14 mouse cellular contexts compared by ENCODE assay signal in genomic region chr12:109400041-109400440, GRCm38 (mm10). TPM values are rescaled to one million over a fixed set of nuclear protein-coding genes. Genes with fewer than 3 reads are reported as not detected.
DNase-seq lines count a peak whose midpoint lies in the region; ATAC-seq and TF ChIP-seq lines count a peak whose summit lies in the region.
"Had no signal": no experiment of that assay in that cellular context is flagged by ENCODE, and none has a peak within 500 bp of the region (broad histone marks: within the 10 kb centered on the region; RNA-seq: fewer than 3 reads in every experiment).

No protein-coding gene starts in this region.

- no peaks in the 10 kb centered on the region for H3K79me2 ChIP-seq in myocyte (ENCODE audit: control insufficient read depth, insufficient read depth)

- ATAC-seq in heart, embryonic 11.5 days (replicated peaks; ENCODE audit: insufficient number of reproducible peaks, low FRiP score, low TSS enrichment), result no peak
- no peak for ATAC-seq in kidney, embryonic 16.5 days (ENCODE audit: low FRiP score, low TSS enrichment)
- ATAC-seq in embryonic facial prominence, embryonic 15.5 days (ENCODE audit: insufficient number of reproducible peaks, low FRiP score, low TSS enrichment, low read depth), result no peak

- H3K36me3 ChIP-seq in heart, embryonic 11.5 days (ENCODE audit: control insufficient read depth, insufficient read depth, low read length), result no peaks in the 10 kb centered on the region
- H3K36me3 ChIP-seq in kidney, embryonic 16.5 days (ENCODE audit: insufficient read depth, low read length), result no peaks in the 10 kb centered on the region
- H3K36me3 ChIP-seq in embryonic facial prominence, embryonic 15.5 days, result no peaks in the 10 kb centered on the region
- no peaks in the 10 kb centered on the region for H3K36me3 ChIP-seq in myocyte (ENCODE audit: control insufficient read depth, insufficient read depth)
- no peaks in the 10 kb centered on the region for H3K36me3 ChIP-seq in thymus, adult 2 months (ENCODE audit: control insufficient read depth, insufficient read depth, low read length)
- H3K36me3 ChIP-seq: midbrain, embryonic 12.5 days; neural tube, embryonic 12.5 days had no signal

- H3K27ac ChIP-seq in heart, embryonic 11.5 days (ENCODE audit: low read depth, low read length), result 0 out of 2 replicates have a peak overlapping the region, but pooled peaks have one; percentile 50
- H3K27ac ChIP-seq in kidney, embryonic 16.5 days (ENCODE audit: low read length), result no peak overlapping the region
- H3K27ac ChIP-seq in embryonic facial prominence, embryonic 15.5 days (replicated peaks), result peak overlapping the region; percentile 86
- no peak overlapping the region for H3K27ac ChIP-seq in thymus, adult 2 months (ENCODE audit: control insufficient read depth, insufficient read depth, low read length)
- H3K27ac ChIP-seq: left cerebral cortex, adult 2 months; midbrain, embryonic 12.5 days; neural tube, embryonic 12.5 days had no signal

- H3ac ChIP-seq in myocyte (ENCODE audit: control insufficient read depth, insufficient read length), result no peak overlapping the region

- no peaks in the 10 kb centered on the region for H3K9me3 ChIP-seq in heart, embryonic 11.5 days (replicated peaks; ENCODE audit: control insufficient read depth, low read length)
- no peaks in the 10 kb centered on the region for H3K9me3 ChIP-seq in kidney, embryonic 16.5 days (ENCODE audit: low read length)
- no peaks in the 10 kb centered on the region for H3K9me3 ChIP-seq in embryonic facial prominence, embryonic 15.5 days (replicated peaks)
- H3K9me3 ChIP-seq: midbrain, embryonic 12.5 days; neural tube, embryonic 12.5 days had no signal

- H3K4me3 ChIP-seq in heart, embryonic 11.5 days (ENCODE audit: low read depth, low read length), result no peak overlapping the region
- no peak overlapping the region for H3K4me3 ChIP-seq in kidney, embryonic 16.5 days (ENCODE audit: low read length)
- H3K4me3 ChIP-seq in embryonic facial prominence, embryonic 15.5 days (replicated peaks), result no peak overlapping the region
- no peak overlapping the region for H3K4me3 ChIP-seq in myocyte
- H3K4me3 ChIP-seq in thymus, adult 2 months (ENCODE audit: control insufficient read depth, insufficient read depth, low read length), result no peak overlapping the region
- H3K4me3 ChIP-seq: midbrain, embryonic 12.5 days; neural tube, embryonic 12.5 days had no signal

- 86% methylated on average over 7 of the region's 7 CpGs for WGBS in heart, embryonic 11.5 days (ENCODE audit: insufficient replicate concordance)
- WGBS in kidney, embryonic 16.5 days, result 86% methylated on average over 7 of the region's 7 CpGs
- 65% methylated on average over 7 of the region's 7 CpGs for WGBS in embryonic facial prominence, embryonic 15.5 days
- 91% methylated on average over 7 of the region's 7 CpGs for WGBS in thymus, adult 2 months

- H3K4me1 ChIP-seq in heart, embryonic 11.5 days (ENCODE audit: control insufficient read depth, insufficient read depth, low read length), result peaks cover 46% of the 10 kb centered on the region
- peaks cover 47% of the 10 kb centered on the region for H3K4me1 ChIP-seq in kidney, embryonic 16.5 days (ENCODE audit: insufficient read depth, low read length)
- H3K4me1 ChIP-seq in embryonic facial prominence, embryonic 15.5 days, result peaks cover 68% of the 10 kb centered on the region
- H3K4me1 ChIP-seq in thymus, adult 2 months (replicated peaks; ENCODE audit: control insufficient read depth, insufficient read depth, low read length), result no peaks in the 10 kb centered on the region

- DNase-seq in heart, adult 8-10 months (ENCODE audit: low spot score), result no peak
- no peak for DNase-seq in kidney, adult 8-10 months
- no peak for DNase-seq in thymus, adult 2 months
- DNase-seq: cerebellum, adult 8-10 months; retina, postnatal 1 day; thymus, postnatal 14 days had no signal

- H3K27me3 ChIP-seq in heart, embryonic 11.5 days (ENCODE audit: control insufficient read depth, insufficient read depth, low read length), result no peaks in the 10 kb centered on the region
- H3K27me3 ChIP-seq in kidney, embryonic 16.5 days (ENCODE audit: insufficient read depth, low read length), result no peaks in the 10 kb centered on the region
- no peaks in the 10 kb centered on the region for H3K27me3 ChIP-seq in embryonic facial prominence, embryonic 15.5 days
- H3K27me3 ChIP-seq in myocyte (ENCODE audit: control insufficient read depth, insufficient read depth, insufficient read length), result no peaks in the 10 kb centered on the region
- H3K27me3 ChIP-seq in thymus, adult 2 months (ENCODE audit: control insufficient read depth, insufficient read depth, low read length), result no peaks in the 10 kb centered on the region

- TF ChIP-seq POLR2A in myocyte (IDR thresholded peaks at IDR 0.05; ENCODE audit: insufficient read length, low read depth), result no peak
- TF ChIP-seq POLR2A in thymus, adult 2 months (IDR thresholded peaks at IDR 0.05; ENCODE audit: control insufficient read depth, extremely low read depth, insufficient read depth, low read length, poor library complexity), result no peak

- TF ChIP-seq CTCF in thymus, adult 2 months (IDR thresholded peaks at IDR 0.05; ENCODE audit: borderline replicate concordance, control insufficient read depth, extremely low read depth, insufficient read depth, low read length, poor library complexity), result no peak

- peak overlapping the region; percentile 59 for H3K4me2 ChIP-seq in heart, embryonic 11.5 days
- no peak overlapping the region; the same call in 1 of the 2 replicates for H3K4me2 ChIP-seq in kidney, embryonic 16.5 days (replicated peaks; ENCODE audit: low read depth, low read length)
- H3K4me2 ChIP-seq in embryonic facial prominence, embryonic 15.5 days (replicated peaks), result peak overlapping the region; percentile 33; the same call in 1 of the 2 replicates
- peak overlapping the region; percentile 38 for H3K4me2 ChIP-seq in myocyte (ENCODE audit: low read depth)

- H3K9ac ChIP-seq in heart, embryonic 11.5 days (ENCODE audit: low read depth, low read length), result no peak overlapping the region
- H3K9ac ChIP-seq in kidney, embryonic 16.5 days (replicated peaks; ENCODE audit: low read length), result peak overlapping the region; percentile 48
- no peak overlapping the region for H3K9ac ChIP-seq in embryonic facial prominence, embryonic 15.5 days
- H3K9ac ChIP-seq: midbrain, embryonic 12.5 days; neural tube, embryonic 12.5 days had no signal

TF ChIP-seq in myocyte, 11 proteins besides CTCF, POLR2A, EP300 and RAD21:
- TF ChIP-seq USF1 (IDR thresholded peaks at IDR 0.05; ENCODE audit: low read depth) (no peak), E2F4 (IDR thresholded peaks at IDR 0.05; ENCODE audit: insufficient read depth) (no peak), TCF12 (IDR thresholded peaks at IDR 0.05; ENCODE audit: insufficient read depth, poor library complexity, severe bottlenecking) (no peak), MYOG (IDR thresholded peaks at IDR 0.05; ENCODE audit: control insufficient read depth in 1 of 3, insufficient read depth in 1 of 3, insufficient read length in 2 of 3, low read depth in 2 of 3) (no peak), MAX (IDR thresholded peaks at IDR 0.05; ENCODE audit: low read depth) (no peak), CEBPB (IDR thresholded peaks at IDR 0.05; ENCODE audit: insufficient read depth, poor library complexity, severe bottlenecking) (no peak), SRF (IDR thresholded peaks at IDR 0.05; ENCODE audit: control insufficient read depth, insufficient read length, low read depth) (no peak), TCF3 (IDR thresholded peaks at IDR 0.05; ENCODE audit: insufficient read length, low read depth) (no peak), REST (IDR thresholded peaks at IDR 0.05; ENCODE audit: insufficient read depth, insufficient read length) (no peak), MYOD1 (IDR thresholded peaks at IDR 0.05; ENCODE audit: control insufficient read depth in 1 of 3, insufficient read length in 2 of 3, low read depth in 2 of 3) (no peak), POLR2AphosphoS2 (IDR thresholded peaks at IDR 0.05; ENCODE audit: insufficient read length, low read depth) (no peak)

RNA-seq across cellular contexts. Expression of gene Dlk1, which starts 52.6 kb away (rescaled TPM):
- polyA plus RNA-seq in heart, embryonic 11.5 days (2014; fragmentation: Nextera tagmentation; extraction: Ambion mirVana), result 54.8 and 67.1 TPM in 2 replicates
- total RNA-seq in heart, adult 8-10 months (2022), result under 1 TPM in 3 of 4 experiments, not detected in 1; 0.23 to 0.69 (median 0.47) TPM
- polyA plus RNA-seq in kidney, embryonic 16.5 days (2015; fragmentation: Nextera tagmentation; extraction: Ambion mirVana), result 91.9 and 111 TPM in 2 replicates
- polyA plus RNA-seq in embryonic facial prominence, embryonic 15.5 days (2015; fragmentation: Nextera tagmentation; extraction: Ambion mirVana), result 710 and 761 TPM in 2 replicates
- polyA plus RNA-seq in myocyte (2012; fragmentation: generic; extraction: Trizol), result not detected
- 2.2 and 4.1 TPM in 2 replicates for polyA plus RNA-seq in thymus, adult 2 months (2012; rRNA removed)
- total RNA-seq: hematopoietic stem cell, adult 5-6 weeks had no signal

Comparison
In these comparisons a context has a peak if more than half of its experiments do, and no peak if none do; other contexts are left out.
1. H3K27ac ChIP-seq: peak in heart, embryonic 11.5 days (single experiment) and embryonic facial prominence, embryonic 15.5 days (single experiment); none in kidney, embryonic 16.5 days (single experiment) and thymus, adult 2 months (single experiment).
2. RNA of gene Dlk1, which starts 52.6 kb away (polyA plus RNA-seq): 710 to 761 TPM in embryonic facial prominence, embryonic 15.5 days, 91.9 to 111 TPM in kidney, embryonic 16.5 days and 54.8 to 67.1 TPM in heart, embryonic 11.5 days; 2.2 to 4.1 TPM in thymus, adult 2 months and not detected in myocyte (single experiment); every median in the first group is over 10 times any median in the second.